Mouse (Mus musculus): Measurements from ENCODE around the gene Lad1. TPM values are rescaled to one million over a fixed set of nuclear protein-coding genes. Genes with fewer than 3 reads are reported as not detected.

Gene Lad1
- total RNA-seq (2014; rRNA removed) (0.21 TPM in 1 of 2 replicates, not detected in the other), polyA plus RNA-seq (2015; fragmentation: Nextera tagmentation; extraction: Ambion mirVana) (0.39 and 0.40 TPM in 2 replicates)

DNA sequence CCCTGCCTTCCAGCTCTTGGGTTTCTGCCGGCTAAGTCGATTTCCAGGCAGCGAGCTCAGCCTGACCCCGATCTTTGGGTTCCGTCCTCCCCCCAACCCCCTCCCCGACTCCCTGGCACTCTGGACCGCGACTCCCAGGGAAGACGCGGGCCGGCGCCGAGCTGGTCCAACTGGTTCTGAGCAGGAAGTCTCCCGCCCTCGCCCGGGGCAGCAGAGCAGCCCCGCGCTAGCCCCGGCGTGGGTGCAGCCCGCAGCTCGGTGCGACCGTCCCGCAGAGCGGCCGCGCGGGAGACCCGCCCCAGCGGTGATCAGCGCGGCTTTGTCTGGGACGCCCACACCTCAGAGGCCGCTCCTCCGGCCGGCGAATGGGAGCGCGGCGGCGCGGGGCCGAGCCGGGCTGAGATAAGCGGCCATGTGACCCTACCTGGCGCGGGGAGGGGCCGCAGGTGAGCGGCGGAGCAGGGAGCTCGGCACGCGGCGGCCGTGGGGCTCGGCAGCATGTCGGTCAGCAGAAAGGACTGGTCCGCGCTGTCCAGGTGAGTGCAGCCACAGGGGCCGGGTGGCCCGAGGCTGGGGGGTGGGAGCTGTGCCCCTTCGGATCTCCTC is at the start of gene Lad1:
Lad1 (plus strand) TSS at position 118 of the 606 bp plus-strand sequence.
- ATAC-seq (peak; percentile 61), DNase-seq (ENCODE audit: low spot score) (peak; percentile 28)
- no peak for TF ChIP-seq CTCF (IDR thresholded peaks at IDR 0.05; ENCODE audit: low read depth)
- Histone ChIP-seq H3K4me3 (ENCODE audit: low read length) (peak within 1 kb of the TSS; percentile 58), H3K27me3 (ENCODE audit: insufficient read depth, low read length) (peaks cover 24% of the 10 kb centered on the region), H3K4me2 (ENCODE audit: low read depth, low read length) (peak within 1 kb of the TSS; percentile 98), H3K36me3 (ENCODE audit: insufficient read depth, low read length) (no peaks in the 10 kb centered on the region), H3K27ac (no peak within 1 kb of the TSS), H3K9me3 (ENCODE audit: low read length) (no peaks in the 10 kb centered on the region), H3K9ac (replicated peaks; ENCODE audit: low read length) (peak within 1 kb of the TSS; percentile 58), H3K4me1 (ENCODE audit: insufficient read depth, low read length) (peaks cover 8% of the 10 kb centered on the region; the same call in 1 of the 2 replicates)
- 0% methylated on average over 56 of the region's 63 CpGs for WGBS

DNA sequence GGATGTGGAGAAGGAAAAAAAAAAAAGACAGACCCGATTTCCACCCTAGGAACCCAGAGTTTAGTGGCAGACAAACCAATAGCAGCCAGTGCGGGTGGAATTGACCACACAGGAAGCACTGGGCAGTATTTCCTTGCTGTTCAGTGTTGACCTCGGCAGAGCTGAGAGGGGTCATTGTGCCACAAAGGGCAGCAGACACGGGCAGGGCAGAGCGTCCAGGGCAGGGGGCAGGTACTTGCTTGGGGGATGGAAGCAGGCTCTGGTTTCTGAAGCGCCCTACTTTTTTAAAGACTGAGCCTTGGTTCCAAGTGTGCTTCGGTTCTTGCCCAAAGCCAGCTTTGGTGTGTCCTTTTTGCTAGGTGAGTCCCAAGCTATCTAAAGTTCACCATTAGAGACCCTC is 48.2 kb upstream of the Lad1 start:
- 75% methylated on average over 7 of the region's 7 CpGs for WGBS

DNA sequence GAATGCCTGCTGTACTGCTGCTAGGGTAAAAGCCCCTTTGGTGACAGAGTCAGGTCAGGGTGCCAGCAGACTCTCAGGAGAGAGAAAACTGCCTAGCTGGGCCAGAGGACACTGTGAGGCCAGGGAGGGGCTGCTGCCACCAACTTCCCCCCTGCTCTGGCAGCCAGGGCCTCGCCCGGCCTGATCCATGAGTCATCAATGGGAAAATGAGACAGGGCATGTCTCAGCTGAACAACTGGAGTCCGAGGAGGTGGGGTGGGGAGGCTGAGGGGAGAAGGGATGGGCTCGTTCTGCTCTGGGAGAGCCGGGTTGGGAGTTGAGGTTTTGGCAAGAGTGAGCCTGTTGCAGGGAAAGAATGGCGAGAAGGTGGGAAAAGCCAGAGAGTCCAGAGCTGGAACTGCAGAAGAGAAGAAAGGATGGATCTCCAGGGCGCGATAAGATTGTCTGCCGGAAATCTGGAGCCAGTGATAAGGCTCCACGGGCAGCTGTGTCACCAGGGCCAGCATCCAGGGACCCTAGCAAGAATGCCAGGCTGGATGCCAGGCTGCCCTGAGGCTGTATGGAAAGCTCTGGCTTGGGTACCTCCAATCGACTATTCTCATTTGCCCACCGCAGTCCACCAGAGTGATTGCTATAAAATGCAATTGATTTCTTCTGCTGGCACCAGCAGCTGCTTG is 47.4 kb upstream of the Lad1 start:
- H3K27ac ChIP-seq: no peak overlapping the region
- no peak for TF ChIP-seq CTCF (IDR thresholded peaks at IDR 0.05; ENCODE audit: low read depth)
- DNase-seq (ENCODE audit: low spot score) (no peak), ATAC-seq (0 out of 2 replicates have a peak, but pooled peaks have one; percentile 6)
- H3K36me3 ChIP-seq (ENCODE audit: insufficient read depth, low read length): no peaks in the 10 kb centered on the region; the same call in 1 of the 2 replicates
- no peak overlapping the region for H3K4me3 ChIP-seq (ENCODE audit: low read length)
- no peaks in the 10 kb centered on the region for H3K9me3 ChIP-seq (ENCODE audit: low read length)
- WGBS: 34% methylated on average over 12 of the region's 12 CpGs
- no peaks in the 10 kb centered on the region for H3K27me3 ChIP-seq (ENCODE audit: insufficient read depth, low read length)
- peaks cover 14% of the 10 kb centered on the region; the same call in 1 of the 2 replicates for H3K4me1 ChIP-seq (ENCODE audit: insufficient read depth, low read length)
- H3K9ac ChIP-seq (replicated peaks; ENCODE audit: low read length): no peak overlapping the region
- H3K4me2 ChIP-seq (ENCODE audit: low read depth, low read length): no peak overlapping the region

More for the DNA sequence above, 48.2 kb upstream of the Lad1 start:
- DNase-seq (ENCODE audit: low spot score): no peak
- H3K27ac ChIP-seq: no peak overlapping the region
- H3K9me3 ChIP-seq (ENCODE audit: low read length): no peaks in the 10 kb centered on the region
- no peak for TF ChIP-seq CTCF (IDR thresholded peaks at IDR 0.05; ENCODE audit: low read depth)
- H3K4me3 ChIP-seq (ENCODE audit: low read length): no peak overlapping the region
- no peaks in the 10 kb centered on the region for H3K27me3 ChIP-seq (ENCODE audit: insufficient read depth, low read length)
- no peak for ATAC-seq
- peaks cover 14% of the 10 kb centered on the region; the same call in 1 of the 2 replicates for H3K4me1 ChIP-seq (ENCODE audit: insufficient read depth, low read length)
- H3K36me3 ChIP-seq (ENCODE audit: insufficient read depth, low read length): no peaks in the 10 kb centered on the region; the same call in 1 of the 2 replicates
- no peak overlapping the region for H3K4me2 ChIP-seq (ENCODE audit: low read depth, low read length)
- no peak overlapping the region for H3K9ac ChIP-seq (replicated peaks; ENCODE audit: low read length)

DNA sequence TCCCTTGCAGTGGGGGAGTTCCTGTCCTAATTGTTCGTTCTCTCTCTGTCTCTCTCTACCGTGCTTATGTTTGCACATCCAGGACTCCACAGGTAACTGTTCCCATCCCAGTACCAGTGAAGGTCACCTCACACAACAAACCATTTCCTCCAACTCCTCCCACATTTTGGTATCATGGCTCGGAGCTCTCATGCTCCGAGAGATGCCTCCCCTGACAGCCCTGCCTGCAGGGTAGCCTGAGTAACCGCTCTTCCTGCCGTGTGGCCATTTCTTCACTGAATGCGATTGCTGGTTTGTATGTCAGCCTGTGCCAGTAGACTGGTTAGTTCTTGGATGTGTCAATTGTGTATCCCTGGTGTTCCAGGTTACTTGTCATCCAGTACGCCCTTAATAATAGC is 46.8 kb upstream of the Lad1 start:
- no peaks in the 10 kb centered on the region; the same call in 1 of the 2 replicates for H3K36me3 ChIP-seq (ENCODE audit: insufficient read depth, low read length)
- 47% methylated on average over 8 of the region's 8 CpGs for WGBS
- no peak overlapping the region for H3K27ac ChIP-seq
- TF ChIP-seq CTCF (IDR thresholded peaks at IDR 0.05; ENCODE audit: low read depth): no peak
- ATAC-seq (0 out of 2 replicates have a peak, but pooled peaks have one; percentile 13), DNase-seq (ENCODE audit: low spot score) (no peak)
- no peaks in the 10 kb centered on the region for H3K9me3 ChIP-seq (ENCODE audit: low read length)
- H3K4me3 ChIP-seq (ENCODE audit: low read length): no peak overlapping the region
- H3K27me3 ChIP-seq (ENCODE audit: insufficient read depth, low read length): no peaks in the 10 kb centered on the region
- H3K4me2 ChIP-seq (ENCODE audit: low read depth, low read length): no peak overlapping the region
- peaks cover 13% of the 10 kb centered on the region; the same call in 1 of the 2 replicates for H3K4me1 ChIP-seq (ENCODE audit: insufficient read depth, low read length)
- no peak overlapping the region for H3K9ac ChIP-seq (replicated peaks; ENCODE audit: low read length)

DNA sequence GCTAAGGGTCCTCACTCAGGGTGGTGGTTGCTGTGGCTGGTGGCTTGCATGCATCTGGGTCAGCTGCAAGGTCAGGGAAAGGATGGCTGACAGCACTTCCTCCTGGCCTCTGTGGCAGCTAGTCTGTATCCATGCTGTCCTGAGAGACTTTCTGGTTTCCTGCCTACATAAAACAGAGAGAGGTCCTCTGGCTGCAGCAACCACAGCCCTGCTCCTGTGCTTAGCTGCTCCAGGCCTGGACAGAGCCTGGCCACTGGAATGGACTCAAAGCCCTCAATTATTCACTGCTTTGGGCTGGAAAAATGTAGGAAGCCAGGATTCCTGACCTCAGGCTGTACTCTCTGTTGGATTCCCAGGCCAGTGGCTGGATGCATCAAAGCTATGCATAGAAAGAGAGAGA is 41.8 kb upstream of the Lad1 start:
- Histone ChIP-seq H3K9me3 (ENCODE audit: low read length) (no peaks in the 10 kb centered on the region), H3K27me3 (ENCODE audit: insufficient read depth, low read length) (no peaks in the 10 kb centered on the region), H3K4me2 (ENCODE audit: low read depth, low read length) (no peak overlapping the region), H3K4me3 (ENCODE audit: low read length) (no peak overlapping the region), H3K27ac (no peak overlapping the region), H3K4me1 (ENCODE audit: insufficient read depth, low read length) (0 out of 2 replicates have a peak, but pooled peaks cover 6% of the 10 kb centered on the region), H3K9ac (replicated peaks; ENCODE audit: low read length) (no peak overlapping the region), H3K36me3 (ENCODE audit: insufficient read depth, low read length) (no peaks in the 10 kb centered on the region)
- DNase-seq (ENCODE audit: low spot score) (no peak), ATAC-seq (no peak)
- TF ChIP-seq CTCF (IDR thresholded peaks at IDR 0.05; ENCODE audit: low read depth): no peak

DNA sequence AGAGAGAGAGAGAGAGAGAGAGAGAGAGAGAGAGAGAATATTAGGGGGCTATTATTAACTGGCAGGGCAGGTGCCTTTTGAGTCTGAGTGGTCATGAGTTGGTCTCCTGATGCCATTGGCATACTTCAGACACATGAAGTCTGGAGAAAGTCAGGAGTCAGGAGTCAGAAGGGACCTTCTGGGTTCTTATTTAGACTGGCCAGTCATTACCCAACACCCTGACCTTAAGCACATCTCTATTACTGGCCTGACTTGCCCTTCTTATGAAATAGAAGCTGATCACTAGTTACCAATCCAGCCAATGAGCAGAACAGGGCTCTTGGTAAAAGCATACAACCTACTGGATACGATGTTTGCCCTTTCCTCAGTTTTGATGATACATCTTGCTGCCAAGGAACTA is 41.4 kb upstream of the Lad1 start:
- Histone ChIP-seq H3K4me1 (ENCODE audit: insufficient read depth, low read length) (0 out of 2 replicates have a peak, but pooled peaks cover 5% of the 10 kb centered on the region), H3K4me2 (ENCODE audit: low read depth, low read length) (no peak overlapping the region), H3K36me3 (ENCODE audit: insufficient read depth, low read length) (no peaks in the 10 kb centered on the region), H3K4me3 (ENCODE audit: low read length) (no peak overlapping the region), H3K27ac (no peak overlapping the region), H3K27me3 (ENCODE audit: insufficient read depth, low read length) (no peaks in the 10 kb centered on the region), H3K9ac (replicated peaks; ENCODE audit: low read length) (no peak overlapping the region), H3K9me3 (ENCODE audit: low read length) (no peaks in the 10 kb centered on the region)
- WGBS: 100% methylated on average over 1 of the region's 1 CpGs
- DNase-seq (ENCODE audit: low spot score) (no peak), ATAC-seq (no peak)
- TF ChIP-seq CTCF (IDR thresholded peaks at IDR 0.05; ENCODE audit: low read depth): no peak

Measured in hindbrain, postnatal 0 days (tissue).